Mouse (Mus musculus) stomach, postnatal 0 days (tissue): ENCODE data around the gene Mlh3.

Source experiments
- CTCF ChIP-seq: IDR thresholded peaks from 2 replicates; pipeline ENCODE4 v1.5.1; 2016; ENCODE audit warnings: antibody characterized with exemption, low read depth, mild to moderate bottlenecking, moderate library complexity
- EP300 ChIP-seq: optimal IDR thresholded peaks from 2 replicates; pipeline ENCODE3; 2016; ENCODE audit warnings: antibody characterized with exemption

GRCm38 (mm10) chr12:85286941-85287340 is 16.5 kb upstream of the Mlh3 start:
- TF ChIP-seq CTCF, result peak; percentile 75
- no peak for TF ChIP-seq EP300
